Mouse (Mus musculus) small intestine, adult 2 months (tissue): ENCODE data around the gene Set.

Experiments
- CTCF ChIP-seq: fragments of 200-500 bp; IDR thresholded peaks from 2 replicates; pipeline ENCODE4 v1.5.1; 2012; ENCODE audit warnings: low read depth, mild to moderate bottlenecking, control low read depth, inconsistent platforms, low read length, moderate library complexity, mixed read lengths; ENCODE audit not compliant: insufficient replicate concordance, insufficient read length; ENCODE audit errors: extremely low read depth
- POLR2A ChIP-seq: fragments of 200-500 bp; IDR thresholded peaks from 2 replicates; pipeline ENCODE4 v1.6.1; 2012; ENCODE audit warnings: low read depth, mild to moderate bottlenecking, control low read depth, inconsistent platforms, low read length, moderate library complexity

- TF ChIP-seq CTCF (no peak), POLR2A (no peak)
These were observed 63.1 kb downstream of the Set start for GRCm38 (mm10) chr2:30120269-30120668.
